Mouse (Mus musculus) c-Kit-positive CD71-positive TER-119-positive erythroid progenitor cells, embryonic 14.5 days (primary cell): ENCODE measurements at regions not wholly inside any gene's neighbourhood (a gene's known extent, or its start where the extent isn't known, plus 50 kb on each side); places are given as distances from the start of the nearest gene placed in this dataset.

Source experiments
- DNase-seq: peaks from one replicate; pipeline ENCODE4 v3.0.0-alpha.2; 2013; ENCODE audit warnings: low spot score

- DNase-seq = no peak
Measured at GRCm38 (mm10) chr14:80479918-80480317, 496.0 kb downstream of the Olfm4 start.

DNA sequence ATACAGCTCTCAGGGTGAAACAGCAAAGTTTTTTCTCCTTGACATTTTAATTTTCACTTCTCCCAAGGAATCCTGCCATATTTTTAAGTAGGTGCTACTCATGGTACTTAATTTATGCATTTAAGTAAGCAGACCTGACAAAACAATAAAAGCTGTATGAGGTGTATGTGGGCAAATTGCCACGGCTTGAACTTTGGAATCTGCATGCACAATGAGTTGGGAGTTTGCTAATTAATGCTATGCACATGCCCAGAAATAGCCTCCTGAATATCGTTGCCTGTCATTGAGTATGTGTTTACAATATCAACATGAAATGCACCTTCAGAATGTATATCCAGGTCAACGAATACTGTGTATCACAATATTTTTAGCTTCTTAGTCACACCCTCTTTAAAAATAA is 498.9 kb downstream of the Olfm4 start:
- no peak for DNase-seq

DNA sequence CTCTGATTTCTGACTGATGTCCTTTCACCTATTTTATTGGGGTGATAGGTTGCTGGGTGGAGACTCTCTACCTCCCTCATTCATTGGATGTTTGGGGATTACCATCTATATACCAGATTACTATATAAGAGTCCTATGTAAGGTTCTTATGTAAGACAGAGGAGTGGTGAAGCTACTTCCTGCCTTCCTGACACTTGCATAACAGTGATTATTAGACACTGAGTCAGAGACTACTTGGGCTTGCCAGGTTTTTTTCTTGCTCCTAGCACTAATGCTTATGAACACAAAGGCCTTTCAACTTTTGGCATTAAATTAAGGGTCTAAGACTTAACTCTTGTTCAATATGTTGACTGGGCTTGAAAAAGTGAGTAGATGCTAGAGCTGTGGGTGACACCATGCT is 500.4 kb downstream of the Olfm4 start:
- no peak for DNase-seq

- DNase-seq = no peak
Measured at GRCm38 (mm10) chr14:80485149-80485548, 501.3 kb downstream of the Olfm4 start.

DNA sequence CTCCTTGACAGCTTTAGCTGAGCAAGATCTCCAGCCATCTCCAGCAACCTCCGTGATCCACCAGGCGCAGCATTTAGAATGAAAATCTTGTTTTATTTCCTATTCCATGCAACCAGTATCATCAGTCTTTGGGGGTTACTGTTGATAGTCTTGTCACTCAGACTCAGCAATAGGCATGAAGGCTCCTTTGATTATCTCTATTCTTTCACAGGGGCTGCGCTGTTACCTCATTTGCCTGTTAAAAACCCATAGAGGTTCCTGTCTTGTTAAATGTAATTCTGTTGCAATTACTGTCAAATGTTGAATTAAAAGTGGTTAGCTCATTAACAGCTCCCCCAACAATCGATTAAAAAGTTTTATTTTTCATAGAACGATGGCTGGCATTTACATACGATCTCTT is 502.7 kb downstream of the Olfm4 start:
- DNase-seq = no peak

DNA sequence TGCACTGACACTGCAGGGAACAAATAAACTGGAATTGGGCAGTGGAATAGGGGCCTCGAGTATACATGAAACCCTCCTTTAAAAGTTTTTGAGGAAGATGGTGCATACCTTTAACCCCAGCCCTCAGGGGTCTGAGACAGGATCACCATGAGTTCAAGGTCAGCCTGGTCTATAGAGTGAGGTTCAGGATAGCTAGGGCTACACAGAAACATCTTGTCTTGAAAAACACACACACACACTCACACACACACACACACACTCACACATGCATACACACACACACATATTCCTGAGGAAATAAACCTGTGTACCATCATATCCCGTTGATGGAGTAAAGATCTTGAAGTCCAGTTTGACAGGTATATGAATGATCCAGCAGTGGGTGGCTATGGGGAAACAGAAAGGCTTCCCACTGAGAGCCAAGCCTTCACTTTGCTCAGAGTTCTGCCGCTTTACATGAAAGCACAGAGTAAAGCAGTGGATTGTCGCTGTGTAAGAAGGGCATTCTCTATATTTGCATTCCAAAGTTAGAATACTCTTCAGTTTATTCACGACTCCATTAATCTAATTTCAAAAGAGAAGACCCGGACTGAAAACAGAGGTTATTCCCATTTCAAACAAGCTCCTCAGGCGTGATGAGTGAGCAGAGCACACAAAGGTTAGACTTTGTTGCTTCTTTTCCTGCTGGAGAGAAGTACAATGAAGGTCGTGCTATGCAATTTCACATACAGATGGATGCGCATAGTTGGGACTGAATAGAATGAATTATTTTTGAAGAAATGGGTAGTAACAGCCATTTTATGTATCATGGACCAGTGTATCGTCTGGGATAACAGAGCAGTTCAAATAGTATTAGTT is 508.4 kb downstream of the Olfm4 start:
- DNase-seq = no peak

DNA sequence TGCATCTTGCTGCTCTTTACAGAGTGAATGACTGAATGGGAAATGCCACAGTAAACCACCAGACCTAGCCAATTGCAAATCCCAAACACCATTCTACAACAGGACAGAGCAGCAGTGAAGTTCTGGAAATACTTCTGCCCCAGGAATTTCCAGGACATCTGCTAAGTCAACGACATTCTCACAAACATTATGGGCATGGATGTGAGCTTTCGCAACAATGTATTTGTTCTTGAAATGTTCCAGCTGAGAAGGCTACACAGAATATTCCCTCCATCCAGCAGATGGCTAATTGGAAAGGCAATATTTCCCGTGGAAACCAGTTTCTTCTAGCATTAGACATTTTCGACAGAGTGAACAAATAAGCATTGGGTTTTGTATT is 509.0 kb downstream of the Olfm4 start:
- no peak for DNase-seq

- no peak for DNase-seq
Measured at GRCm38 (mm10) chr14:80504351-80504750, 520.5 kb downstream of the Olfm4 start.

- no peak for DNase-seq
Measured at GRCm38 (mm10) chr14:80516626-80517025, 532.7 kb downstream of the Olfm4 start.

DNA sequence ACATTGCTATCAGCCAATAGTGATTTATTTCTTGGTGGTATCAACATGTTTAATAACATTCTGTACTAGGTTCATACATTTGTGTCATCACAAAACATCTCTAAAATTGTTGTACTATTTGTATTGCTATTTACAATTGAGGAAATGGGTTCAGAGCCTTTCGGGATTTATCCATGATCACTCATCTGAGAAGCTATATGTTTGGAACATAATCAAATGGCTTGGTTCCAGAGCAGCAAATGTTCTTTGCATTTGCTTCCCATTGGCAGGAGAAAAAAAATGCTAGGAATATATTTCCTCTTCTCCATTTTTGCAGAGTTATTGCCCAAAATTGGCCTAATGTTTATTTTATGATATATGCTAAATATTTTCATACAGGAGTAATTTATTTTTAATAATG is 537.3 kb downstream of the Olfm4 start:
- no peak for DNase-seq

GRCm38 (mm10) chr14:80521631-80522030 is 537.8 kb downstream of the Olfm4 start:
- DNase-seq = no peak

- no peak for DNase-seq
Measured at GRCm38 (mm10) chr14:80522536-80522935, 538.7 kb downstream of the Olfm4 start.

GRCm38 (mm10) chr14:80528419-80529028 is 544.6 kb downstream of the Olfm4 start:
- DNase-seq = no peak

GRCm38 (mm10) chr14:80536044-80536745 is 552.3 kb downstream of the Olfm4 start:
- no peak for DNase-seq

DNA sequence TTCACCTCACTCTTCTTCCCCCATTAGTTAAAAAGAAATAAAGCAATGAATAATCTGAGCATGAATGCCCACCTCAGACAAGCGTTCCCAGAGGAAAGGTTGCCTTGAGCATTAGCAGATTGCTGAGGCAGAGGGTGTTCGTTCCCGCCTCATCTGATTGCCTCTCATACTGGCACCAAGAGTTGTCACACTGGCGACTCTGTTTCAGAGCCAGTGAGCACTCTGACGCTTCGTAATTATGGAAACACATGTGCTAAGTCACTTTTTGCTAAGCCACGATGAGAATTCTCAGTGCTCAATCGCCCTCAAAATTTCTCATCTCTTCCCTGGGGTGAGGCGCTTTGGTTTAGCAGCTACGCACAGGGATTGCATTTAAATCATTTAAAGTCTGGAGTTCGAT is 576.1 kb downstream of the Olfm4 start:
- DNase-seq = no peak
